Mouse (Mus musculus) C2C12 (cell line): ENCODE measurements at regions not wholly inside any gene's neighbourhood (a gene's known extent, or its start where the extent isn't known, plus 50 kb on each side); places are given as distances from the start of the nearest gene placed in this dataset.

Experiments used
- CTCF ChIP-seq: IDR thresholded peaks from one replicate; pipeline ENCODE4 v1.5.1; 2011; ENCODE audit not compliant: control insufficient read depth, insufficient read depth, insufficient read length
- FOSL1 ChIP-seq: IDR thresholded peaks from one replicate; pipeline ENCODE4 v1.8.0; 2011; ENCODE audit warnings: mild to moderate bottlenecking, low read length; ENCODE audit not compliant: poor library complexity, insufficient read depth, severe bottlenecking
- MAX ChIP-seq: IDR thresholded peaks from one replicate; pipeline ENCODE4 v1.6.1; 2011; ENCODE audit warnings: mild to moderate bottlenecking, control low read depth
- MYOD1 ChIP-seq: IDR thresholded peaks from one replicate; pipeline ENCODE4 v1.6.1; 2011; ENCODE audit warnings: low read depth; ENCODE audit not compliant: control insufficient read depth, insufficient read length
- MYOG ChIP-seq: IDR thresholded peaks from one replicate; pipeline ENCODE4 v1.6.1; 2011; ENCODE audit not compliant: control insufficient read depth, insufficient read length; ENCODE audit errors: extremely low read depth
- USF1 ChIP-seq: IDR thresholded peaks from one replicate; pipeline ENCODE4 v1.6.1; 2011; ENCODE audit warnings: low read depth, mild to moderate bottlenecking, control low read depth, moderate library complexity

- TF ChIP-seq FOSL1: no peak
- no peak for TF ChIP-seq MYOG
- TF ChIP-seq CTCF: no peak
- TF ChIP-seq USF1: no peak
- no peak for TF ChIP-seq MAX
- TF ChIP-seq MYOD1: no peak
Measured at GRCm38 (mm10) chr5:149356970-149357369, 54.6 kb upstream of the Medag start.
